Comparison of ENCODE assay signal across 11 mouse cellular contexts in the genomic region with DNA sequence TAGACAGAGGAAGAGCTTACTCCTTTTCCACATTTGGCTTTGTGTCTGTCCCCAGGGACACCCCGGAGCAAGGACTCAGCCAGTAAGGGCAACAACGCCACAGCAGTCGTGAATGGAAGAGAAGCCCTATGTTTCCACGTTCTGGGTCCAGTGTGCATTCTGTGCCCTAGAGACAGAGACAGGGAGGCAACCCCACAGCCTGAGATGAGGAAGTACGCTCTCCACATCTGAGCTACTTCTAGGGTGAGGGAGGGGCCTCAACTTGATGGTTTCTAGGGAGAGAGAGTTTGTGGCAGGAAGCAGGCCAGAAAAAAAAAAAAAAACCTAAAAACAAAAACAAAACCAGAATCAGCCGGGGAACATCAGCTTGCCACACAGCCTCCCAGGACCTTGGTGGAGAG.
DNase-seq lines count a peak whose midpoint lies in the region; ATAC-seq and TF ChIP-seq lines count a peak whose summit lies in the region.
"Had no signal": no experiment of that assay in that cellular context is flagged by ENCODE, and none has a peak within 500 bp of the region (broad histone marks: within the 10 kb centered on the region; RNA-seq: fewer than 3 reads in every experiment).

No protein-coding gene starts in this region.

- peak; percentile 79 for ATAC-seq in monocyte, adult 5-6 weeks (replicated peaks; ENCODE audit: insufficient number of reproducible peaks, low FRiP score, low TSS enrichment, poor library complexity, severe bottlenecking)

- DNase-seq in embryo, embryonic 10 days (ENCODE audit: low spot score), result peak; percentile 7
- DNase-seq in embryo, embryonic 10.5 days (ENCODE audit: low spot score), result no peak
- peak; percentile 64 to 75 for DNase-seq in spleen, adult 2 months (ENCODE audit: low read depth in 1 of 2, low spot score in 2 of 2)
- no peak for DNase-seq in spleen, adult 12 weeks (ENCODE audit: low spot score)
- no peak for DNase-seq in cerebellum, adult 11 months
- DNase-seq in cerebellum, adult 11-12 months, result no peak
- no peak for DNase-seq in left cerebral cortex, adult 9 months (ENCODE audit: low spot score in 2 of 2)
- DNase-seq: embryo, embryonic 11 days; kidney, postnatal 10 days had no signal

- 7% methylated on average over 6 of the region's 6 CpGs for WGBS in spleen, adult 2 months

- H3K4me3 ChIP-seq in spleen, adult 2 months (ENCODE audit: extremely low read depth, insufficient read depth, insufficient read length), result no peak overlapping the region
- H3K4me3 ChIP-seq: limb, embryonic 15.5 days had no signal

- peak overlapping the region; percentile 61 for H3K27ac ChIP-seq in spleen, adult 2 months (ENCODE audit: insufficient read depth, low read length)
- H3K27ac ChIP-seq: limb, embryonic 15.5 days had no signal

- no peaks in the 10 kb centered on the region for H3K36me3 ChIP-seq in spleen, adult 2 months (ENCODE audit: control insufficient read depth, insufficient read depth, low read length)
- H3K36me3 ChIP-seq: limb, embryonic 15.5 days had no signal

- no peaks in the 10 kb centered on the region for H3K27me3 ChIP-seq in spleen, adult 2 months (ENCODE audit: control insufficient read depth, insufficient read depth, low read length)

- peaks cover 49% of the 10 kb centered on the region for H3K4me1 ChIP-seq in spleen, adult 2 months (ENCODE audit: control insufficient read depth, insufficient read depth, insufficient read length)

- TF ChIP-seq CTCF in spleen, adult 2 months (IDR thresholded peaks at IDR 0.05; ENCODE audit: extremely low read depth, insufficient read depth, insufficient read length, insufficient replicate concordance), result no peak

- TF ChIP-seq POLR2A in spleen, adult 2 months (IDR thresholded peaks at IDR 0.05; ENCODE audit: low read depth, low read length), result no peak

Comparison
In these comparisons a context has a peak if more than half of its experiments do, and no peak if none do; other contexts are left out.
1. DNase-seq: peak in embryo, embryonic 10 days (single experiment) and spleen, adult 2 months (2 of 2); none in embryo, embryonic 10.5 days (single experiment), spleen, adult 12 weeks (single experiment), cerebellum, adult 11 months (single experiment), cerebellum, adult 11-12 months (single experiment) and left cerebral cortex, adult 9 months (0 of 2).